Mouse (Mus musculus): ENCODE results near the gene Thsd4.
A peak's percentile ranks its signal among the peaks of the same experiment; 100 is the strongest.

Gene Thsd4

GRCm38 (mm10) chr9:60521806-60522264, at the start of gene Thsd4:
TSS of gene Thsd4 (minus strand) at chr9:60522046.
- peak; percentile 49 to 73 for DNase-seq (ENCODE audit: low spot score in 2 of 2)

GRCm38 (mm10) chr9:60571041-60571440, 49.2 kb upstream of the Thsd4 start:
- DNase-seq (ENCODE audit: low spot score in 2 of 2): no peak

- DNase-seq (ENCODE audit: low spot score in 2 of 2): no peak
Observed at GRCm38 (mm10) chr9:60569366-60569765, 47.5 kb upstream of the Thsd4 start.

- DNase-seq (ENCODE audit: low spot score in 2 of 2): no peak
Observed at GRCm38 (mm10) chr9:60563809-60564208, 42.0 kb upstream of the Thsd4 start.

GRCm38 (mm10) chr9:60562443-60563371, 40.9 kb upstream of the Thsd4 start:
- DNase-seq (ENCODE audit: low spot score in 2 of 2): no peak

GRCm38 (mm10) chr9:60561641-60562289, 39.9 kb upstream of the Thsd4 start:
- DNase-seq (ENCODE audit: low spot score in 2 of 2): no peak

GRCm38 (mm10) chr9:60558507-60558906, 36.7 kb upstream of the Thsd4 start:
- DNase-seq (ENCODE audit: low spot score in 2 of 2): no peak

GRCm38 (mm10) chr9:60551238-60551637, 29.4 kb upstream of the Thsd4 start:
- DNase-seq (ENCODE audit: low spot score in 2 of 2): no peak

- peak in 1 of 2 experiments; percentile 57 for DNase-seq (ENCODE audit: low spot score in 2 of 2)
Observed at GRCm38 (mm10) chr9:60548182-60548581, 26.3 kb upstream of the Thsd4 start.

GRCm38 (mm10) chr9:60546169-60546568, 24.3 kb upstream of the Thsd4 start:
- no peak for DNase-seq (ENCODE audit: low spot score in 2 of 2)

GRCm38 (mm10) chr9:60545361-60546096, 23.7 kb upstream of the Thsd4 start:
- no peak for DNase-seq (ENCODE audit: low spot score in 2 of 2)

GRCm38 (mm10) chr9:60543422-60544015, 21.7 kb upstream of the Thsd4 start:
- DNase-seq (ENCODE audit: low spot score in 2 of 2): no peak

GRCm38 (mm10) chr9:60530310-60530709, 8.5 kb upstream of the Thsd4 start:
- no peak for DNase-seq (ENCODE audit: low spot score in 2 of 2)

- DNase-seq (ENCODE audit: low spot score in 2 of 2): no peak
Observed at GRCm38 (mm10) chr9:60529348-60530243, 7.8 kb upstream of the Thsd4 start.

GRCm38 (mm10) chr9:60528269-60528668, 6.4 kb upstream of the Thsd4 start:
- no peak for DNase-seq (ENCODE audit: low spot score in 2 of 2)

- DNase-seq (ENCODE audit: low spot score in 2 of 2): no peak
Observed at GRCm38 (mm10) chr9:60527836-60528235, 6.0 kb upstream of the Thsd4 start.

GRCm38 (mm10) chr9:60527051-60527450, 5.2 kb upstream of the Thsd4 start:
- no peak for DNase-seq (ENCODE audit: low spot score in 2 of 2)

GRCm38 (mm10) chr9:60526195-60526594, 4.3 kb upstream of the Thsd4 start:
- DNase-seq (ENCODE audit: low spot score in 2 of 2): no peak

- DNase-seq (ENCODE audit: low spot score in 2 of 2): no peak
Observed at GRCm38 (mm10) chr9:60521143-60521542, 703 bp downstream of the Thsd4 start.

- no peak for DNase-seq (ENCODE audit: low spot score in 2 of 2)
Observed at GRCm38 (mm10) chr9:60519601-60520000, 2.2 kb downstream of the Thsd4 start.

- no peak for DNase-seq (ENCODE audit: low spot score in 2 of 2)
Observed at GRCm38 (mm10) chr9:60518216-60518615, 3.6 kb downstream of the Thsd4 start.

Measured in urinary bladder, adult 18-20 months (tissue).